Mouse (Mus musculus) left cerebral cortex, postnatal 4 days (tissue): ENCODE data around the gene Entpd7. TPM values are rescaled to one million over a fixed set of nuclear protein-coding genes. Genes with fewer than 3 reads are reported as not detected.
A peak's percentile ranks its signal among the peaks of the same experiment; 100 is the strongest.

Experiments
- DNase-seq: peaks from one replicate; pipeline ENCODE4 v3.0.0-alpha.2; 2022
- intact Hi-C: fragments of 180-260 bp; cut with DNase I; formaldehyde crosslinking; loops from one replicate; pipeline ENCODE4 v1.15.1; 2025
- total RNA-seq, 2 experiments: library from RNA; stranded (reverse); gene quantifications; 2 replicates each; pipeline ENCODE4 v1.2.3; 2021

Entpd7 gene
- total RNA-seq = 10 to 100 TPM; 26.2 to 26.3 TPM

DNA sequence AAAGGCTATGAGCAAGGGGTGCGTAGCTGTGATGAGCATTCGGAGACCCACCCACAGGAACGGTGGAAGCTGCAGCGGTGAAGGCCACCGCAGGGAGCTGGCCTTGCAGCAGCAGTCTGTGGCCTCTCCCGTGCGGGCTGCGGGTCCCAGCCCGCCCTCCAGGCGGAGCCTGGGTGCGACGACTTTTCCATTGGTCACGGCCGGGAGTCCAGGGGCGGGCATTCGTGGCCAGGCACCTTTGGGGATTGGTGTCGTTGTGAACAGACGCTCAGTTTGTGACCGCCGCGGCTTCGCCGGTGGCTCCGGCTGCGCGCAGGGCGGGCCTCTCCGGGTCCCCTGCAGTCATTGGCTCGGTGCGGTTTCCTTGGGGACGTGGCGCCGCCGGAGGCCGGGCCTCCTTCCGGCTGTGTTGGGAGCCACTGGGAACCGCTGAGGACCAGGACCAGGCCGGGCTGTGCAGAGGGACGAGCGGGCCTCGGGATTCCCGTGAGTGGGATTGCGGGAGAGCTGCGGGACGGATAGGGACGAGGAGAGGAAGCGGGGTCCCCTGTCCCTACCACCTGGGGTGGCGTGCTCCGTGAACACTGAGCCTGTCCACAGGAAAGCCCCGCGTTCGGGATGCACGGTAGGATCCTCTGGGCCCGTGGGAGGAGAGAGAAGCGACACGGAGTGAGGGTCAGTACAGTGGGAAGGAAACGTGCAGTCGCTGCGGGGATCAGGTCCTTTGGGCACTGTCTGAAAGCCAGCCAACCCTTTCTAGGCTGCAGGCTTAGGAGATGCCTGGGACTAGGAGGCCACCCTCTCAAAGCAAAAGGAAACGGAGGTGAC, at the start of gene Entpd7:
Entpd7 (plus strand) TSS at position 254 of the 828 bp plus-strand sequence.
- peak; percentile 94 for DNase-seq
- intact Hi-C loops = no loop called here

DNA sequence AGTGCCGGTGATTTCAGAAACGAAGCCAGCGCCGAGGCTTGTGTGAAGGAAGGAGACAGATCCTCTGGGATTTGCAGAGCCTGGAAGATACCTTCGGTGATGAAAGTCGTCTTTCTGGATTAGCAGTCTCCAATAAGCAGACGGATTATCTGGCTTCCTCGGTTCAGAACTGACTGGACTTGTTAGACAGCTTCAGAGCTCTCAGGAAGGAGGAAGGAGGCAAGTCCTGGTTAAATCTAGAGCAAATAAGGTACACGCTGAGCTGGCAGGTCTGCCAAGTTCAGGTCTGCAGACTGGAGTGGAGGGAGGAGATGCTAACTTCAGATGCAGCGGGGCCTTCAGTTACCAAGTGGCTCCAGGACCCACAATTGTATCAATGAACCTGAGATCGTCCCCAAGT, 47.6 kb upstream of the Entpd7 start:
- intact Hi-C loops = no loop called here
- no peak for DNase-seq

DNA sequence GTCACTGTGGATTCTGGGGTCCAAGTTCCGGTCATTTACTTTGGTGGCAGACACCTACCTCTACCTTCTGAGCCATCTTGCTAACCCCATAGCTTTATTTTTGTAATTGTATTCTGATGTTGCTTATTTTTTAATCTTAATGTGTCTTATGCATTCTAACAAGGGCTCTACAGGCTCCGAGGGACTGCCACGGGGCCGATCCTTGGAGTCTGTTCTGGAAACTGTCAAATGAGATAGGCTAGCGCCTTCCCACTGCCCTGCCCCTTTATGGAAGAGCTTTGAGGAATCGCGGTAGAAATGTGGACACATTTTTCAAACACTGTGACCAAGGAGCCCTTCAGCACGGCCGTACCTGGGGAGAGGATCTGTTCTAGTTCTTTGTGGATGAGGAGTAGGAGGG, 46.6 kb upstream of the Entpd7 start:
- DNase-seq = no peak
- intact Hi-C loops = no loop called here

DNA sequence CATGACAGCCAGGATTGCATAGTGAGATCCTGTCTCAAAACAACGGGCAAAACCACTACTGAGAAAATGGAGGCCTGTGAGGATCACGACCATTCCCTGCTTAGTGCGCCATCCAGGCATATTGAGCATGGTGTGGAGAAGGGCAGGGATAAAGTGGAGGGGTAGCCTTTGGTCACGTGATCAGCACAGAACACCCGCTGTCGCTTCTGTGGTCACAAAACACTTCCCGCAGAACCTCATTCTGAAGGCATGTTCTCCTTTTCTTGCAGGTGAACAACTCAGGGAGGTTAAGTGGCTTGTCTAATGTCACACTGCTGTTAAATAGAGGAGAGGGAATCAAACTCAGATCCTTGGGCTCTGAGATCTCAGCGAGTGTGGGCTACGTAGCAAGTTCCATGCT, 44.0 kb upstream of the Entpd7 start:
- intact Hi-C loops = no loop called here
- no peak for DNase-seq

DNA sequence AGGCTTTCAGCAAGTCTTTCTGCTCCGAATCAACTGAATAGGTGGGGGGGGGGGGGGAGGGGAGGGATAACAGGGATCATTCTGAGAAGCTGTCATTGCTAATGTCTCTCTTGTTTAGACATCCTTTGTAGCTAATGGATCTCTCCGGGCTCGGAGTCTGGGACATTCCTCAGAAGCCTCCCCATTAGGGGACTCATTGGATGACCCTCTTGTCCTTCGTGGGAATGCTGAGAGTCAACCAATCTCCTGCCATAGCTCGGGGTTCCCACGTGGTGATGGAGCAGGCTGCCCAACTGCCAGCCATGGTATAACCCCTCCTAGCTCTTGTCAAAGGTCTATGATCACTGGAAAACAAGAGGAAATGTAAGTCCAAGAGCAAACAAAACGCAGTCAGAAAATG, 42.6 kb upstream of the Entpd7 start:
- no peak for DNase-seq
- intact Hi-C loops = no loop called here

DNA sequence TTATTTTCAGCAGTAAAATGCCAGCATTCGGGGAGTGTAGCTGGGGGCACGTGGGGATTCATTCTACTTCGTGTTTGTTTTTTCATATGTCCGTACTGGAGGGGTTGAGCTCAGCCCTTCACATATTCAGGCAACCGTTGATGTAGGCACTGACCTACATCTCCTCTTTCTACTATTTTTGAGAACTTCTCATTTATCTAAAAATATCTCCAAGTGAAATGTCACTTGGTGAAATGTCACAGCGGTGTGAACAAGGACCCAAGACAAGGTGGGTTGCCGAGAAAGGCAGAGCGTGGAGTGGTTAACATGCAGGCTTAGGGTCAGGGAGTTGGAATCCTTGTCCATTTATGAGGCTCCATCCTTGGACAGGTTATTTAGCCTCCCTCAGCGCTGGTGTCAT, 42.2 kb upstream of the Entpd7 start:
- intact Hi-C loops = no loop called here
- DNase-seq = no peak

DNA sequence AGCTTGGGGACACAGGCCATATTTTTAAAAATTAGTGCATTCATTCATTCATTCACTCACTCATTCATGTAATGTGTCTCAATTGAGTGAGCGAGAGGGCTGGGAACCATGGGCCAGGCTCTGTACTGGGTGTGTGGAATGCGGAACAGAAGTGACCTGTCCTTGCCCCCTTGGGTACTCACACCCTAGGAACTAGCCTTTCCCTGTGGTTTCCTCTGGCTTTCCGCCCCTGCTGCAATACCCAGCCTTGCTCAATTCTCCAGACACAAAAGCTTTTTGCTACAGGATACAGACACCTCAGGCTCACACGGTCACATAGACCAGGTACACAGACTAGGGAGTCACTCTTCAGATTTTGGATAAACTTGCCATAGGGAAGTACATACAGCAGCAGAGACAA, 41.1 kb upstream of the Entpd7 start:
- intact Hi-C loops = no loop called here
- no peak for DNase-seq

DNA sequence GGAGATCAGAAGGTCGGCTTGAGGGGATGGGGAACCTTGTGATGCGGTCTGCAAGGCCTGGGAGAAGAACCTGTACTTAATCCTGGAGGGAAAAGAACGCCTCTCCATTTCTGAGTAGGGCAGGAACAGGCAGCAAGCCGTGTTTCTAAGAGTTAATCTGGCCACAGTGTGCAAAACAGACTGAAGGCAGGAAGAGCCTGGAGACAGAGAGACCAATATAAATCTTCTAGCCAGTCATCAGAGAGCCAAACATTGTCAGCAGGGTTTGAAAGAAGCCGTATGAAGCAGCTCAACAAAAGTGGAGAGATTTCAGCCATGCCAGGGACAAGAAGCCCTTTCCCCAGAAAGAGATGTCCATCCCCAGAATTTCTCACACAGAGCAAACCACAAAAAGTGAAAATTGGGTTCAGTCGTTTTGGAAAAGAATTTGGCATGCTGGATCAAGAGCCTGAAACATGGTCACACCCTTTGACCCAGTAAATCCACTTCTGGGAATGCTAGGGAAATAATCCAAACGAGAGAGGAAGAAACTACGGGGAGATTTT, 38.2 kb upstream of the Entpd7 start:
- intact Hi-C loops = no loop called here
- no peak for DNase-seq

DNA sequence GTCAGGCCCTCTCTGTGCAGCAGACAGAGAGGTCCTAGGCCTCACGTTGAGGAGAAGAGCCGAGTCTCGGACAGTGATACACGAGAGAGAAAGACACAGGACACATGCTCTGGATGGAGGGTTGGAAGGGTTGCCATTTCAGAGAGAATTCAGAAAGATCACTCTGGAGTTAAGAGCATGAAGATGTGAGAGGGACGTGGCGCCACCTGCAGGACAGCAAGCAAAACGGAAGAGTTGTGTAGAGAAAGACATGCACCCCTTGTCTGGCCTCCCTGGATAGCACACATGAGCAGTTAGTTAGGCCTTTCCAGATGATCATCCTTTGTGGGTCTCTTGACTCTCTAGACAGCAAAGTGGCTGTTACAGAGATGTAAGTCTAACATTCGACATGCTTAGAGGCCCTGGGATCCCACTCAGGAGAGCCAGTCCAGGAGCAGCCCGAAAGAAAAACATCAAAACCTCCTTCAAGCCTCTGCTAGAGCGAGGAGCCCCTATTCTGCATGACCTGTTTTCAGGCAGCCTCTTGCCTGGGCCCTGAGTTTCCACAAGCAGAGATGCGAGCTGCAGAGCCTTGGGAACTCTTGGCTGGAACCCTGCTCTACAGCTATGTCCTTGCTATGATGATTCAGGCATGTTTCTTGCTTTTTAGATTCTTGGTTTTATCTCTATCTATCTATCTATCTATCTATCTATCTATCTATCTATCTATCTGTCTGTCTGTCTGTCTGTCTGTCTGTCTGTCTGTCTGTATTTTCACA, 33.6 kb upstream of the Entpd7 start:
- intact Hi-C loops = loop anchor here (5.0 kb wide), 1 partner anchor 124 kb away; no protein-coding TSS in a partner anchor

DNA sequence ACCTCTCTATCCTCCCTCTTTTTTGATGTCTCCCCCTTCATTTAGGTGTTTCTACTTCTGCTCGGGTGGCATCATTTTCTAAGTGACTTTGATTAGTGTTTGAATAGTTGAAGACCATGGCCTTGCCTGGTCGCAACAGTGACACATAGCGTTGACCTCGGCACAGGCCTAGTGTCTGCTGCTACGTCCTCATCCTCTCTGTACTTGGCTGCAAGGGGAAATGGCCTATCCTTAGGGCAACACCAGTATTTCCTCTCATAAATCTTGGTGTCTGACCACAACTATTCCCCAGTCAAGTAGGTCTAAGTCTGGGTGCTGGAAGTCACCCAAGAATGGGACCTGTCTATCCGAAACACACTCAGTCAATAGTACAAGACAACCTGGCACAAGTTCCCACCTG, 29.8 kb upstream of the Entpd7 start:
- intact Hi-C loops = loop anchor here (5.0 kb wide), 1 partner anchor 127 kb away; no protein-coding TSS in a partner anchor
- DNase-seq = no peak

More for the DNA sequence above, 33.6 kb upstream of the Entpd7 start:
- peak; percentile 75 for DNase-seq

DNA sequence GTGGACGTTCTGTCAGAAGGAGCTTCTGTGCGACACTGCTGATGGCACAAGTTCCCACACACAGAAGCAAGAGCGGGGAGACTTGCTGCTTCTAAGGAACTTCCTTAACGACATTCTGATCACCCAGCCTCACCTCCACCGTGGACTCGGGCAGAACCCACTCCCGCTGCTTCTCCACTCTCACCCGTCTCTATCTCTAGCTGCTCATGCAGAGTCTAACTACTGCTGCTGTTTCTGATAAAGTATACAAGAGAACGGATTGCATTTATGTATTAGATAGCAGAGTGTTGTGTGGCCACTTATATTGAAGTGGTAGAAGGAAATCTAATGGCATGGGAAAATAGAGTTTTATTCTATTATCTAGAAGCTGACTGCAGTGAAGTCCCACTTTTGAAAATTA, 28.7 kb upstream of the Entpd7 start:
- intact Hi-C loops = no loop called here
- DNase-seq = no peak

DNA sequence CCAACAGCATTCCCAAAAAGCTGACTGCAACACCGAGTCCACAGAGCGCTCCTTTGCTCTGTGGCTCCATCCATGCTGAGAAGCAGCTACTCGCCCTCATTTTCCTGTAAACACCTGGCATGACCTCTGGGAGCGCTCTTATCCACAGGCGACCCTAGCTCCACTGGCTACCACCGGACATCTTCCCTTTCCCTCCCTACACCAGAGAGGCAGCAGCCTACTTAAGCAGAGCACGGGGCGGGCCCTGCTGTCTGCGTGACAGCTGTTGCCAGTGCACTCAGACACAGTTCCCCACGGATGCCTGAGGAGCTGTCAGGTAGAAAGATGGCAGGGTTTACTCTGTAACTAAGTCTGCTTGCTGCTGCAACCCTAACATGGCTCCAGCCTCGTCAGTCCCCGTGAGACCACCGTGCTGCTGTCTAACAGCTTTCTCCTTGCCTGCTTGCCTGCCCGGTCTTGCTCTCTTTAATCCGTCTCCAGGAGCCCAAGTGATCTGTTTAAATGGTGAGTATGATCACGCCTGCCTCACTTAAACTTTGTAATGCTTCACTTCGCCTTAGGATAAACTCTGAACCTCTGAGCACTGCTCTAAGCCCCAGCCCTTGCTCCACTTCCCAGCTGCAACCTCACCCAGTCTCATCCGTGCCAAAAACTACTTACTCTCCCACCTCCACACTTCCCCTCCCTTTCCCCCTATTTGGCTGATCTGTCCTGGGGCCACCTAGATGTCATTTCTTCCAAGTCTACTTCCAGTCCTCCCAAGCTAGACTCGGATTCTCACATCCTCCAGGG, 27.1 kb upstream of the Entpd7 start:
- peak; percentile 44 for DNase-seq
- intact Hi-C loops = no loop called here

DNA sequence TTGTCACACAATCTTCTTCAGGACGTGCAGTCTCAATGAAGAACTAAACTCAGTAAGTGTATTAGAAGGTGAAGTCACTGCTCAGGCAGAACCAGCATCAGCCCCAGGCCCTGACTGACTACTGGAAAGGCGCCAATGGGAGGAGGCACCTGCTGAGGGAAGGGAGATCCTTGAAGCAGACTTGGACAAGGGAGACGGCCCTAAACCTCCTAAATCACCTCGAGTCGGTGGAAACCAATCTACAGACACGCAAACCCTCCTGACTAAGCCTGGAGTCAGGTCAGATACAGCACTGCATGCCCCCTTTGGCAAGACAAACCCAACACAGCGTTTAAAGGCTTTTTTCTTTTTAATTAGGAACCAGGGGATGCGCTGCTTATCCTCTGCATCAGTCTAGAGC, 26.0 kb upstream of the Entpd7 start:
- intact Hi-C loops = no loop called here
- DNase-seq = no peak

DNA sequence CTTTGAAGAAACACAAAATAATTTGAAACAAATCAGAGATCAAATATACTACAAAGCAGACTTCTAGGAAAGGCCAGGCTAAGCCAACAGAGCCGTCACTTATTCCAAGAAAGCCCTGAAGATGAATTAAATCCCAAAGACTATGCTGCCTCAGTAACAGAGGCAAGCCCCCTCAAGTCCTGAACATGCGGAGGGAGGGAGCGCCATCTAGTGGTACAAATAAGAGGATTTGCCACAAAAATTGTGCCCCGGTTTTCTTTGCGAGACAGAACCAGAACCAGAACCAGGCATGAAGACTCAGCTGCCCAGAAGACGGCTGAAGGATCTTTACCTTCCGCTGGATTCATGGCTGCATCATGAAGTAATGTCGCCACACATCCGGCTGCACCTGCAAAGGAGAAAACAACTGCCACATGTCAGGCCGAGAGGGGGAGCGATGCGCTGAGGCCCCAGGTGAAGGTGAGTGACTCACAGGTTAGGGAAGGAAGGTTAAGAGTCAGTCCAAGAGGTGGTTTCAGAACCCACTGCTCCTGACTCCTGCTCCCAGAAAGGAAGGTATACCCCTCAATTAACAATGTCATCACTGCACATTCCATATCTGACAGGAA, 23.9 kb upstream of the Entpd7 start:
- intact Hi-C loops = no loop called here
- peak; percentile 21 for DNase-seq

DNA sequence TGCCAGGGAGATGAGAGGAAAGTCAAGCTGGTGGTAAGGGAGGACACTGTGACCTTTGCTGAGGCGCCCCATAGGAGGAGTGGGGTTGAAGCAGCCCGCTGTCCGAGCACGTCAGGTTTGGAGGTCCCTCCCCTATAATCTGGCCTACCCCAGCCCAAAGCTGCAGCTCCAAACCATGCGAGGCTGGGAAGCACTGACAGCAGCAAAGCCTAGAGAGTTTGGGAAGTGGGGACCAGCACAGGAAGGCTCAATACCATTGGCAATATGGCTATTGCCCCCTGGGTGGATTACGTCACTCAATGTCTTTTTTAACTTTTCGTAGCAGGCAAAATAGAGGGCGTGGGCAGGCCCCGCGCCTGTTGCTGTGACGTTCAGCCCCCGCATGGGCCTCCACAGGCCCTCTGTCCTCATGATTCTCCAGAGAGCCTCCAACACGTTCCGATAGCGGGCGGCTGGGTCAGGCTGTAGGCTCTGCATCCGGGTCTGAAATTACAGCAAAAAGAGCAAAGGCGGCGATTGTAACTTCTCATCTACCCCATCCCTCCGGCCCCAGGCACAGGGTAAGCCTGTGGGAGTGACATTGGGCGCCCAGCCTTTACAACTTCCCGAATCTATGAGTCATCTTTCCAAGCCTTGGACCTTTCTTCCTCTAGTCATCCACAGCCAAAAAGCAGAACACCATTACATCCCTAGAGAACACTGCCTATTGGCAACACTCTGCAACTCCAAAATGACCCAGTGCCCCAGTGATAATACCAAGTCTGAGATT, 22.6 kb upstream of the Entpd7 start:
- intact Hi-C loops = no loop called here
- DNase-seq = no peak

DNA sequence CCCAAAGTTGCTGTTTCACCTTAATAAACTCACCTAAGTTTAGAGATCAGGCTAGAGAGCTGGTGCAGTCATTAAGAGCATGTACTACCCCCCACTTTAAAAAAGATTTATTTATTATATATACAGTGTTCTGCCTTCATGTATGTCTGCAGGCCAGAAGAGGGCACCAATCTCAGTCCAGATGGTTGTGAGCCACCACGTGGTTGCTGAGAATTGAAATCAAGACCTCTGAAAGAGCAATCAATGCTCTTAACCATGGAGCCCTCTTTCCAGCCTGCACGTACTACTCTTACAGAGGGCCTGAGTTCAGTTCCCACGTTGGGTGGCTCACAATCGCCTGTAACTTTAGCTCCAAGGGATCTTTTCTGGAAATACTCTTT, 22.1 kb upstream of the Entpd7 start:
- intact Hi-C loops = no loop called here
- DNase-seq = peak; percentile 16

DNA sequence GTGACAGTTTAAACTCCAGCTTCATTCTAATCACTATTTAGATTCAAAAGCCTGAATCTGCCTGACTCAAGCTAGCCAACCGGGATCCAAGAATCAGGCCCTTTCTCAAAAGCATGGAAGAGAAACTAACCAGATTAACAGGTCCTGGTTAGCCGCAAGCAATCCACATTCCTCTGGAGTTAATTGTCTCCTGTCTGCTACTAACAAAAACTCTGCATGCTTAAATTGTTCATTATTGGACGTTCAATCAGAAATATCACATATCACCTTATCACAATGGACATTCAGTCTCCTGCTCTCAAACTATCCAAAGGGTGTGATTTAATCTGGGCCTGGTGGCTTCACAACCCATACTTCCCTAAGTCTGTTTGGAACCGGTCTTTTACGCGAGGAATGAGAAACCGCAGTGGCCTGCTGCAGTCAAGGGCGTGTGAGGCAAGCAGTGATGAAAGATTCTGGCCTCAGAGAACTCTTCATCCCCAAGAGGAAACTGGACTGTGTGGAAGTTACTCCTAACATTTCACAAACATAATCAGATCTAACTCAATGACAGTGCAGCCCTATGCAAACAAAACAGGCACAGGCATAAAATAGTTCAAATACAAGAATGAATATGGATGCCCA, 20.2 kb upstream of the Entpd7 start:
- intact Hi-C loops = no loop called here

DNA sequence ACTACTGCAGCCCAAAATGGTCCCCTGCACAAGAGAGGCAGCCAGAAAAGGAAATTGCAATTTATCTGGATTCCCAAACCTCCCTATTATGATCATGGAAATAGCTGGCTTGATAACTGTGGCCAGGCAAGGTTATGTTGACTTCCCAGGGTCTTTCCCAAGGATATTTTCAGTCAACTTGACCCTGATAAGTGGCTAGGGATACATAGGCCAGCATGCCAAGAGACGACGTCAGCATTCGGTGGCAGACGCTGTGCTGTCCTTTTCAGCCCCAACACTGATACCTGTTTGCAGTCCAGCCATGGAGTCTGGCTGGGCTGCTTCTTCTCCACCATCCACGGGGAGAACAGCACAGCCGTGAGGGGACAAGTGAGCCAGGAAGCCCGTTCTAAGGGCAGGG, 18.4 kb upstream of the Entpd7 start:
- no peak for DNase-seq
- intact Hi-C loops = no loop called here

More for the DNA sequence above, 20.2 kb upstream of the Entpd7 start:
- DNase-seq = no peak
